Mouse (Mus musculus) urinary bladder, postnatal 4 days (tissue): ENCODE measurements at regions not wholly inside any gene's neighbourhood (a gene's known extent, or its start where the extent isn't known, plus 50 kb on each side); places are given as distances from the start of the nearest gene placed in this dataset.

Experiments used
- DNase-seq, 2 experiments: peaks; one replicate each; pipeline ENCODE4 v3.0.0; 2021 to 2022; ENCODE audit warnings: low spot score in 2 of 2

GRCm38 (mm10) chr7:71289702-71290101 is 61.6 kb downstream of the Gm10295 start:
- no peak for DNase-seq

GRCm38 (mm10) chr7:71289266-71289665 is 62.0 kb downstream of the Gm10295 start:
- DNase-seq, result no peak

GRCm38 (mm10) chr7:71287441-71287840 is 63.8 kb downstream of the Gm10295 start:
- DNase-seq, result no peak

DNA sequence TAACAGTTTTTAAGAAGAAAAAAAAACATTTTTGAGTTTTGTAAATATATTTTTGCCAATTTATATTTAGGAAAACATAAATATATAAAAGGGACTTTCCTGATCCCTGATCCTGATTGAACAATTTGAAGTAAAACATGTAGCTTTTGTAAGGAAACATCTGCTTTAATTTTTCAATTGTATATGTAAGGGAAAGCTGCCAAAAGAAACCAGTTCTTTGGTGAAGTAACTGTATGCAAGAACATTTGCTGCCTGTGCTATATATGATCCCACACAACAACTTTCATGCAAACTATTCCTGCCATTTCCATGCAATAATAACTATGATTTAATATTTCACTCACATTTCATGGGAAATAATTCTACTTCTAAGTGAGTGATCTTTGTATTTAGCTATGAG is 67.0 kb downstream of the Gm10295 start:
- no peak for DNase-seq

- no peak for DNase-seq
These were observed 67.9 kb downstream of the Gm10295 start for GRCm38 (mm10) chr7:71283419-71283818.

DNA sequence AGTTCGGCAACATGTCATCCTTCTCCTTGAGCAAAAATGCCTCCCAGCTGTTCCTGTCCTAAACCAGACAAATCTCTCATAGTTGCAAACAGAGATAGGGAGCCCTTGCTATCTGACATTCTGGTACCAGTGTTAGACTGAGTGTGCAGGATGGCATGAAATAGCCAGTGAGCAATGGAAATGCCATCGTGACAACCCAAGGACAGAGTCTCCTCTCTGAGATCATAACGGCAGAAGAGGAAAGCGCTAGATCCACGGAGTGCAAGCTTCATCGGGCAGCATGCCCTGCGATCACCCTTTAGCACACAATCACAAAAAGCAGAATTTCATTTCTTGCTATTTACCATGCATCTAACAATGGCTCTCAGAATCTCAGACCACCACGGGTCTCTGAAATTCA is 85.2 kb downstream of the Gm10295 start:
- DNase-seq, result no peak

GRCm38 (mm10) chr7:71264115-71264514 is 87.2 kb downstream of the Gm10295 start:
- no peak for DNase-seq

GRCm38 (mm10) chr7:71249669-71250068 is 101.6 kb downstream of the Gm10295 start:
- DNase-seq, result no peak

- no peak for DNase-seq
These were observed 102.1 kb downstream of the Gm10295 start for GRCm38 (mm10) chr7:71249216-71249615.

- no peak for DNase-seq
These were observed 103.4 kb downstream of the Gm10295 start for GRCm38 (mm10) chr7:71247922-71248321.

- no peak for DNase-seq
These were observed 108.8 kb downstream of the Gm10295 start for GRCm38 (mm10) chr7:71242379-71242911.

DNA sequence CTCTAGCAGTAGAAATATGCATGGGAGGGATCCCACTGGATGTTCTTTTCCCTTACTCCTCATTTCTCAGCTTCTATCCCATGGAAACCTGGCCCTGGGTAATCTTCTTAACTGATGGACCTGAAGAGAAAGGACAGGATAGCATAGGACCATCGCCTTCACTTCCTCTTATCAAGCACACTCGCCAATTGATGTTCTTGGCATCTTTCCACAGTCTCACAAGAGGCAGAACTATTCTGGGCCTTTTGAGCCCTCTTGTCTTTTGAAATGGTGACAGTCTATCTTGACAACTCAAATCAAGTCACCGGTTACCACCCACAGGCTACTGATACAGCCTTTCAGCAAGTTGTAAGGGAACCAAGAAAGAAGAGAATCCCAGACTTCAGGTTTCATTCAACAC is 112.1 kb downstream of the Gm10295 start:
- DNase-seq, result no peak

GRCm38 (mm10) chr7:71236334-71236733 is 115.0 kb downstream of the Gm10295 start:
- no peak for DNase-seq

- no peak for DNase-seq
These were observed 117.0 kb downstream of the Gm10295 start for GRCm38 (mm10) chr7:71234176-71234769.

DNA sequence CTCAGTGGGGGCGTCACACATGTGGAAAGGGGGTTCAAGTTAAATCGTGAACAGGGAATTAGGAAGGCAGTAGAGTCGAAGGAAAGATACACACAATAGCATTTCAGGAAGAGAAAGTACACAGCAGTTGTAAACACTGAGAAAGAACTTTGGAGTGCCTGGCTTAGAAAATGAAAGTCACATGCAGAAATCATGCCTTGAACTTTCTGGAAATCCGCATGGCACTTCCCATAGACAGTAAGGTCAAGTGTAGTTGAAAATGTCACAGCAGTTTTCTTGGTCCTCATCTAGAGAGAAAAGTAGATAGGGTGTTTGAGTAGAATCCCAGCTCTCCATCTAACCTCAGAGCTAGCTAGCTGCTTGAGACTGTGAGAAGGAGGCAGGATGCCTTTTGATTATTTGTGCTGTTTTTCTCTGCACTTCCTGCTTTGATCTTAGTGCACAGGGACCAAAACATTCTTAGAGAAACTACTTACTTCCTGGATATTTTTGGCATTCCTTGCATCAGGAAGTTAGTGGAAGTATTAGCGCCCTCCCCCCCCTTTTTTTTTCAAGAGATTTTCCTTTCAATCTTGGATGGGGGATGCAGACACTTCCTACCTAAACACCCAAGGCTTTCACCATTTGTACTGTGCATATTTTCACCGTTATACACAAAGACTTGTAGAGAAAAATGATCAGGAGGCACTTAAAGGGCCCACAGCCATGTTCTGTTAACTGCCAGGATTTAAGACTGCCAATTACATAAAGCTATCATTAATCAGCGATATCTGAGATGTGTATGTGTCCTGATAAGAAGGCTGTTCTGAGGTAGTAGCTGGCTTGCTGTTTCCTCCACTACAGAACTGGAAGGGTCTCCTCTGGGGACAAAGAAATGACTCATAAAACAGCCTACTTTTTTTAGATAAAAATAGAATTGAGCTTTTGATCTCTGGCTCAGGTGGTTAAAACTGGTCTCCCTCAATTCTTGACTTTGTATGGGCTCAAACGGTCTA is 118.2 kb downstream of the Gm10295 start:
- DNase-seq, result no peak

DNA sequence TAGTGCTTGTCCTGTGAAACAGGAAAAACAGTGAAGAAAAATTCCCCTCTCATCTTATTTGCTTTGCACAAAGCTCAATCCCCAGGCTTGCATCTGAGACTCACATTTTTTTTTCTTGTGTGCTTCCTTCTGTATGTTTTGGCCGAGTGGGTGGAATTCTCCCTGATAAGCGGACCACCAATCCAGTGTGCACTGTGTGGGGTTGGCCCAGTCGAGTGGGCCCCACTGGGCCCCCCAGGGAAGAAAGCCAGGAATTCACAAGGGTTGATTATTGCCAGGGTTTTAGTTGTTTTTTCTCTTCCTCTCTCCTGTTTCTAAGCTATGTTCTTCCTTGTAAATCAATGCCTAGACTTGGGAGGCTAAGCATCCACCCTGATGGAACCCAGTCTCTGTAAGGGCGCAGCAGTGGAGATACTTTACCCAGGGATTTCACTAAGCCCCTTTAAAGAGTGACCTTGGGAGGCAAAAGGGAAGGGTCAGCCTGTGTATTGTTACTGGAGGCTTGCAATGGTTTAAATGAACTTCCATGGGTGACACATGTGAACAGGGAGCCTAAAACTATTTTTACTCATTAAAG is 120.3 kb downstream of the Gm10295 start:
- DNase-seq, result peak in 1 of 2 experiments; percentile 72

- no peak for DNase-seq
These were observed 122.1 kb downstream of the Gm10295 start for GRCm38 (mm10) chr7:71229183-71229582.

DNA sequence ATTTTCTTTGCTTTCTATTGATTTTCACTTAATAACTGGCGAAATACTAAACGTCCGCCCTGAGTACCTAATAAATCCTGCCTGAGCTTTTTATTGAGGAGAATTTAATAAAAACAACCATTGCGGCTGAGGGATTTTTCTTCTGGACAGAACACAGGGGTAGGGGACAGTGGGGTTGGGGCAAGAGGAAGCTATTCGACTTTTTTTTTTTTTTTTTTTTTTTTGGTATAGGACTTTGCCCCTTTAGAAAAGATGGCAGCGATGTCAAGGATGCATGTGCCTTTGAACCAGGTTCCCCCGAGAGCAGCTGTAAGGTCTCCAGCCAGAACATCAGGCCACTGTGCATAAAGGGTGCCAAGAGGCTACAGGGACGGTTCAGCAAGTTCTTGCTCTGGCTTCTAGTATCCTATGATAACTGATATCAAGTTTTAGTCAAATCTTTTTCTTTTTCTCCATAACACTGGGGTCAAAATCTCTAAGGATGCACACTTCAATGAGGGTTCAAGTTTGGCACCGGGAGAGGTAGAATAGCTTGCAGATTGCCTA is 126.9 kb downstream of the Gm10295 start:
- no peak for DNase-seq

DNA sequence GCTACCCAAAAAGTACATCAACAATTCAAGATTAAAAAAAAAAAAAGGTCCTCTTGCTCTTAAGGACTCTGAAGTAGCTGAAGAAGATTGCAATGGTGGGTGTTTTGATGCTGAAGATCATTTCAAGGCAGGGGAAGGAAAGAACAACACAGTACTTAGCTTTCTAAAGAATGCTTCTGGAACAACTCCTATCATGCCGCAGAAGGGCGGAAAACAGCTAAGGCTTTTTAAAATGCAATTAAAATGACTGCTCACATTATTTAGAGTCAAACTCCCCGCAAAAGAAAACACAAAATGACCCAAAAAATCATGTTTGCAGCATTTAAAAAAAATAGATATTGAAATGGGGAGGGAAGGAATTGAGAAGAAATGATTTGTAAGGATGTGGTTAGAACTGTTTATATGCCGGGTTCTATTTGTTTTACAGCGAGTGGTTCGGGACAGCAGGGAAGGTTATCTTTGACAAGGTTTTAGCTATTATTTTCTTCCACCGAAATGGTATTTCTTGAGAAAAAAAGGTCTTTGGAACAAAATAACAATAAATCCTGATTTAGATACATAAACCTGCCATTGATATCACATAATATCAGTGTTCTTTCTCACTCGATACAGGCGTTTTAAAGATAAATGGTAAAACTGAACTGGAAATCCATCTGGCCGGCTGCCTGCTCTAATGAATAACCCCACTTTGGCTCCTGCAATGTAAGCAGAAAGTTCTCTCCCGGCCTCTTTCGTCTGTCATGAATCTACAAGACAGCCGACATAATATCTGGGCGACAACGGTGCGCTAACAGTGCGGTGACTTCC is 127.6 kb downstream of the Gm10295 start:
- DNase-seq, result peak in 1 of 2 experiments; percentile 55

DNA sequence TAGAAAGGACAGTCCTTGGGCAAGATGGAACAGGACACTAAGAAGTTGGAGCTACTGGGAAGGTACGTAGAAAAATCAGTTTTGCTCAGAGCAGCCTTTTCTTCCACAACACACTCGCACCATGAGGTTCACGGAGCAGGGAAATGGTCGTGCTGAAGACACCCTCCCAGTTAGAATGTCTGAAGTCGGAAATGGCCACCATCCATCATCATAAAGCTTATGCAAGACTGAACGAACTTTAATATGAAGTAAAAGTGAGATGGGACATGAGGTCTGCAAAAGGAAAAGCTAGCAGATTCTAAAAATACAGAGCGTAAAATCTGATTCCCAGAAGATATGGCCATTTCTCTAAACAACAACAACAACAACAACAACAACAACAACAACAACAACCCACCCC is 133.9 kb downstream of the Gm10295 start:
- no peak for DNase-seq

DNA sequence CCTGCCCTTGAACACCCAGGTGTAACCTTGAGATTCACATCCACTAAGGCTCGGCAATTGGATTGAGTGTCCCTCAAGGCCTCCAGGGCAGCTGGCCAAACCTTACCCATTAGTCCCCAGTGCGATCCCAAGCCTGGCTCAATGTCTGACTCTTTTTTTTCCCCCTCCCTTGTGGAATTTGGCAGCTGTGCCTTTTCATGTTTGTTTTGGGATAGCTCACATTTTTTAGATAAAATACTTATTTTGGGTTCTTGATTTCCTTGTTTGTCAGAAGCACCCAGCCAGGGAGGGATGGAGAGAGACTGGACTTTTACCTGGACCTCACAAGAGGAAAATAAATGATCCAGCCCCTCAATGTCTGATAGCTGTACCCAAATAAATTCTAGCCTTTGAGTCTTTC is 134.5 kb downstream of the Gm10295 start:
- peak in 1 of 2 experiments; percentile 37 for DNase-seq
